Mouse (Mus musculus) adrenal gland, postnatal 4 days (tissue): Measurements from ENCODE around the gene Syf2. TPM values are rescaled to one million over a fixed set of nuclear protein-coding genes. Genes with fewer than 3 reads are reported as not detected.

Experiments
- DNase-seq, 2 experiments: peaks; one replicate each; pipeline ENCODE4 v3.0.0; 2021 to 2022; ENCODE audit warnings: low spot score in 2 of 2, mixed read lengths in 2 of 2
- total RNA-seq, 2 experiments: library from RNA; stranded (reverse); gene quantifications; 2 replicates each; pipeline ENCODE4 v1.2.3; 2021

The Syf2 gene
- total RNA-seq, 2 experiments from 2014 or later, result 82.4 to 93.3 TPM

GRCm38 (mm10) chr4:134922925-134923244 lies 7.8 kb upstream of the Syf2 start:
- DNase-seq, result peak; percentile 43 to 62

GRCm38 (mm10) chr4:134923258-134924018 lies 7.3 kb upstream of the Syf2 start, which contains the start of gene Rsrp1:
Gene Rsrp1 (plus strand): TSS chr4:134923592.
- peak; percentile 93 to 94 for DNase-seq

- DNase-seq, result peak; percentile 18 to 65
Observed at GRCm38 (mm10) chr4:134924019-134924741, 6.5 kb upstream of the Syf2 start.

GRCm38 (mm10) chr4:134925206-134925605 lies 5.5 kb upstream of the Syf2 start:
- no peak for DNase-seq

GRCm38 (mm10) chr4:134927815-134928463 lies 2.8 kb upstream of the Syf2 start:
- no peak for DNase-seq

- no peak for DNase-seq
Observed at GRCm38 (mm10) chr4:134928464-134928836, 2.2 kb upstream of the Syf2 start.

- DNase-seq, result no peak
Observed at GRCm38 (mm10) chr4:134929536-134929935, 1.2 kb upstream of the Syf2 start.

GRCm38 (mm10) chr4:134930190-134930589 lies 508 bp upstream of the Syf2 start:
- no peak for DNase-seq

GRCm38 (mm10) chr4:134937240-134938176 lies 6.8 kb downstream of the Syf2 start:
- no peak for DNase-seq

GRCm38 (mm10) chr4:134939900-134940299 lies 9.2 kb downstream of the Syf2 start:
- DNase-seq, result no peak

GRCm38 (mm10) chr4:134943758-134944538 lies 13.2 kb downstream of the Syf2 start:
- DNase-seq, result no peak

- DNase-seq, result peak in 1 of 2 experiments; percentile 46
Observed at GRCm38 (mm10) chr4:134946024-134946744, 15.5 kb downstream of the Syf2 start.

GRCm38 (mm10) chr4:134950518-134951091 lies 19.9 kb downstream of the Syf2 start:
- no peak for DNase-seq

- DNase-seq, result no peak
Observed at GRCm38 (mm10) chr4:134954461-134954860, 23.8 kb downstream of the Syf2 start.

- DNase-seq, result no peak
Observed at GRCm38 (mm10) chr4:134955196-134955595, 24.5 kb downstream of the Syf2 start.

- DNase-seq, result no peak
Observed at GRCm38 (mm10) chr4:134955845-134956244, 25.1 kb downstream of the Syf2 start.

GRCm38 (mm10) chr4:134956328-134956727 lies 25.6 kb downstream of the Syf2 start:
- peak in 1 of 2 experiments; percentile 62 for DNase-seq

- no peak for DNase-seq
Observed at GRCm38 (mm10) chr4:134963021-134963776, 32.5 kb downstream of the Syf2 start.
